Mouse (Mus musculus) bone marrow, adult 2 months (tissue): ENCODE data around the gene Clptm1.

Experiments used
- CTCF ChIP-seq: fragments of 200-500 bp; IDR thresholded peaks from 2 replicates; pipeline ENCODE4 v1.5.1; 2011; ENCODE audit warnings: low read length, control low read depth; ENCODE audit not compliant: control insufficient read depth, insufficient read depth
- POLR2A ChIP-seq: fragments of 200-500 bp; IDR thresholded peaks from 2 replicates; pipeline ENCODE4 v1.6.1; 2011; ENCODE audit warnings: low read depth, mild to moderate bottlenecking, control low read depth, low read length, borderline replicate concordance; ENCODE audit not compliant: control insufficient read depth

DNA sequence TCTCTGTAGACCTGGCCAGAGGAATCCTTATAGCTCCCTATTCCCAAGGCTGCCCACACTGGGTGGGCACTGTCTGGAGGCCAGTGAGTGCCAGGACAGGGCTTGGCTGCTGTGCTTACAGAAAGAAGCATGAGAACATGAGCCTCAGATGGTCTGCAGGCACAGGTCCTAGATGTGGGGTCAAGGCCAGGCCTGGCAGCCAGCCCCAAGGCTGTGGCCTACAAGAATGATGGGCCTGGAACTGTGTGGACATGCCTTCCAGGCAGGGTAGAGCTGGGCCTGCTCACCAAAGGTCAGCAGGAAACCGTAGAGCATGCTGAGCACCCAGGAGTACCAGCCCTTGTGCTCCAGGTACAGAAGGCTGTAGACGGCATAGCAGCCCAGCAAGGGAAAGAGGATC lies 30.2 kb downstream of the Clptm1 start:
- TF ChIP-seq CTCF (no peak), POLR2A (no peak)
